Mouse (Mus musculus): ENCODE results near the gene Sipa1l1. TPM values are rescaled to one million over a fixed set of nuclear protein-coding genes. Genes with fewer than 3 reads are reported as not detected.

Sipa1l1 gene
- total RNA-seq, 2 experiments from 2014 or later: 242 to 306 TPM

GRCm38 (mm10) chr12:82355419-82356149 is 186.5 kb downstream of the Sipa1l1 start:
- DNase-seq (ENCODE audit: low spot score in 2 of 2): no peak
- intact Hi-C loops (cut with DNase I): no loop called here

- intact Hi-C loops (cut with DNase I): no loop called here
- DNase-seq (ENCODE audit: low spot score in 2 of 2): no peak
Measured at GRCm38 (mm10) chr12:82356476-82356875, 187.4 kb downstream of the Sipa1l1 start.

GRCm38 (mm10) chr12:82357431-82357830 is 188.3 kb downstream of the Sipa1l1 start:
- DNase-seq (ENCODE audit: low spot score in 2 of 2): no peak
- intact Hi-C loops (cut with DNase I): no loop called here

- intact Hi-C loops (cut with DNase I): no loop called here
- no peak for DNase-seq (ENCODE audit: low spot score in 2 of 2)
Measured at GRCm38 (mm10) chr12:82362796-82363195, 193.7 kb downstream of the Sipa1l1 start.

GRCm38 (mm10) chr12:82364186-82364585 is 195.1 kb downstream of the Sipa1l1 start:
- intact Hi-C loops (cut with DNase I): no loop called here
- DNase-seq (ENCODE audit: low spot score in 2 of 2): no peak

GRCm38 (mm10) chr12:82365276-82365875 is 196.3 kb downstream of the Sipa1l1 start:
- no peak for DNase-seq (ENCODE audit: low spot score in 2 of 2)
- intact Hi-C loops (cut with DNase I): no loop called here

- intact Hi-C loops (cut with DNase I): no loop called here
- no peak for DNase-seq (ENCODE audit: low spot score in 2 of 2)
Measured at GRCm38 (mm10) chr12:82366754-82367153, 197.6 kb downstream of the Sipa1l1 start.

- DNase-seq (ENCODE audit: low spot score in 2 of 2): no peak
- intact Hi-C loops (cut with DNase I): no loop called here
Measured at GRCm38 (mm10) chr12:82367345-82367744, 198.2 kb downstream of the Sipa1l1 start.

GRCm38 (mm10) chr12:82367986-82368385 is 198.9 kb downstream of the Sipa1l1 start:
- no peak for DNase-seq (ENCODE audit: low spot score in 2 of 2)
- intact Hi-C loops (cut with DNase I): no loop called here

- DNase-seq (ENCODE audit: low spot score in 2 of 2): no peak
- intact Hi-C loops (cut with DNase I): no loop called here
Measured at GRCm38 (mm10) chr12:82369402-82370160, 200.5 kb downstream of the Sipa1l1 start.

GRCm38 (mm10) chr12:82371266-82371665 is 202.1 kb downstream of the Sipa1l1 start:
- intact Hi-C loops (cut with DNase I): no loop called here
- DNase-seq (ENCODE audit: low spot score in 2 of 2): no peak

- no peak for DNase-seq (ENCODE audit: low spot score in 2 of 2)
- intact Hi-C loops (cut with DNase I): loop anchor here (1.0 kb wide), 1 partner anchor 33 kb away; no protein-coding TSS in a partner anchor
Measured at GRCm38 (mm10) chr12:82374020-82374419, 204.9 kb downstream of the Sipa1l1 start.

GRCm38 (mm10) chr12:82382932-82383331 is 213.8 kb downstream of the Sipa1l1 start:
- intact Hi-C loops (cut with DNase I): no loop called here
- no peak for DNase-seq (ENCODE audit: low spot score in 2 of 2)

GRCm38 (mm10) chr12:82384719-82385118 is 215.6 kb downstream of the Sipa1l1 start:
- no peak for DNase-seq (ENCODE audit: low spot score in 2 of 2)
- intact Hi-C loops (cut with DNase I): loop anchor here (5.0 kb wide), 1 partner anchor 42 kb away; no protein-coding TSS in a partner anchor

- no peak for DNase-seq (ENCODE audit: low spot score in 2 of 2)
Measured at GRCm38 (mm10) chr12:82387042-82387441, 217.9 kb downstream of the Sipa1l1 start.

GRCm38 (mm10) chr12:82387647-82388046 is 218.5 kb downstream of the Sipa1l1 start:
- DNase-seq (ENCODE audit: low spot score in 2 of 2): peak; percentile 46 to 75
- intact Hi-C loops (cut with DNase I): loop anchor here (5.0 kb wide), 1 partner anchor 45 kb away; no protein-coding TSS in a partner anchor

More at GRCm38 (mm10) chr12:82387042-82387441, 217.9 kb downstream of the Sipa1l1 start:
- intact Hi-C loops (cut with DNase I): loop anchor here (5.0 kb wide), 1 partner anchor 45 kb away; no protein-coding TSS in a partner anchor

- intact Hi-C loops (cut with DNase I): loop anchor here (5.0 kb wide), 1 partner anchor 46 kb away; no protein-coding TSS in a partner anchor
- no peak for DNase-seq (ENCODE audit: low spot score in 2 of 2)
Measured at GRCm38 (mm10) chr12:82388144-82388543, 219.0 kb downstream of the Sipa1l1 start.

GRCm38 (mm10) chr12:82394118-82394861 is 225.2 kb downstream of the Sipa1l1 start:
- no peak for DNase-seq (ENCODE audit: low spot score in 2 of 2)
- intact Hi-C loops (cut with DNase I): no loop called here

GRCm38 (mm10) chr12:82395194-82395593 is 226.1 kb downstream of the Sipa1l1 start:
- intact Hi-C loops (cut with DNase I): no loop called here
- no peak for DNase-seq (ENCODE audit: low spot score in 2 of 2)
